12 mouse cellular contexts compared by ENCODE assay signal in genomic region chr13:113495595-113496285, GRCm38 (mm10).
DNase-seq lines count a peak whose midpoint lies in the region; ATAC-seq and TF ChIP-seq lines count a peak whose summit lies in the region.
"Had no signal": no experiment of that assay in that cellular context is flagged by ENCODE, and none has a peak within 500 bp of the region (broad histone marks: within the 10 kb centered on the region; RNA-seq: fewer than 3 reads in every experiment).

No protein-coding gene starts in this region.

- WGBS in forebrain, postnatal 0 days = 58% methylated on average over 5 of the region's 5 CpGs
- WGBS in forebrain, embryonic 15.5 days = 66% methylated on average over 5 of the region's 5 CpGs
- 55% methylated on average over 5 of the region's 5 CpGs for WGBS in kidney, embryonic 16.5 days

- no peak overlapping the region for H3K27ac ChIP-seq in forebrain, postnatal 0 days (ENCODE audit: low read depth, low read length)
- no peak overlapping the region for H3K27ac ChIP-seq in forebrain, embryonic 15.5 days (replicated peaks)
- H3K27ac ChIP-seq in kidney, embryonic 16.5 days (ENCODE audit: low read length) = peak overlapping the region; percentile 69; the same call in 1 of the 2 replicates
- H3K27ac ChIP-seq: embryonic facial prominence, embryonic 13.5 days; midbrain, embryonic 15.5 days had no signal

- H3K9ac ChIP-seq in forebrain, postnatal 0 days = no peak overlapping the region
- H3K9ac ChIP-seq in forebrain, embryonic 15.5 days (replicated peaks) = no peak overlapping the region
- no peak overlapping the region for H3K9ac ChIP-seq in kidney, embryonic 16.5 days (replicated peaks; ENCODE audit: low read length)
- H3K9ac ChIP-seq: embryonic facial prominence, embryonic 13.5 days; liver, postnatal 0 days; midbrain, embryonic 15.5 days had no signal

- H3K4me1 ChIP-seq in forebrain, postnatal 0 days (ENCODE audit: insufficient read depth) = no peaks in the 10 kb centered on the region
- H3K4me1 ChIP-seq in forebrain, embryonic 15.5 days = no peaks in the 10 kb centered on the region
- peaks cover 20% of the 10 kb centered on the region for H3K4me1 ChIP-seq in kidney, embryonic 16.5 days (ENCODE audit: insufficient read depth, low read length)
- H3K4me1 ChIP-seq: midbrain, embryonic 15.5 days had no signal

- TF ChIP-seq CTCF in forebrain, postnatal 0 days (IDR thresholded peaks at IDR 0.05; ENCODE audit: low read depth) = no peak

- H3K36me3 ChIP-seq in forebrain, postnatal 0 days (ENCODE audit: insufficient read depth) = no peaks in the 10 kb centered on the region
- no peaks in the 10 kb centered on the region for H3K36me3 ChIP-seq in forebrain, embryonic 15.5 days
- H3K36me3 ChIP-seq in kidney, embryonic 16.5 days (ENCODE audit: insufficient read depth, low read length) = no peaks in the 10 kb centered on the region
- H3K36me3 ChIP-seq: embryonic facial prominence, embryonic 13.5 days; midbrain, embryonic 15.5 days had no signal

- DNase-seq in forebrain, postnatal 0 days = peak; percentile 19
- DNase-seq in kidney, adult 9 months = peak; percentile 26
- no peak for DNase-seq in kidney, adult 18-20 months
- DNase-seq in lung, postnatal 36 days = peak; percentile 87
- DNase-seq in spleen, adult 18-20 months = no peak
- DNase-seq: cerebellum, adult 9-11 months; liver, postnatal 0 days had no signal

- H3K9me3 ChIP-seq in forebrain, postnatal 0 days (ENCODE audit: low read length) = no peaks in the 10 kb centered on the region
- no peaks in the 10 kb centered on the region for H3K9me3 ChIP-seq in forebrain, embryonic 15.5 days
- H3K9me3 ChIP-seq in kidney, embryonic 16.5 days (ENCODE audit: low read length) = no peaks in the 10 kb centered on the region
- H3K9me3 ChIP-seq: embryonic facial prominence, embryonic 13.5 days; midbrain, embryonic 15.5 days had no signal

- ATAC-seq in forebrain, postnatal 0 days = 0 out of 2 replicates have a peak, but pooled peaks have one; percentile 16
- no peak for ATAC-seq in forebrain, embryonic 15.5 days (replicated peaks)
- ATAC-seq in kidney, embryonic 16.5 days (ENCODE audit: low FRiP score, low TSS enrichment) = no peak
- no peak for ATAC-seq in granulocyte monocyte progenitor cell, adult 5-6 weeks (replicated peaks; ENCODE audit: poor library complexity, severe bottlenecking)
- ATAC-seq: liver, postnatal 0 days; midbrain, embryonic 15.5 days had no signal

- H3K4me2 ChIP-seq in forebrain, postnatal 0 days (ENCODE audit: low read depth) = no peak overlapping the region
- H3K4me2 ChIP-seq in forebrain, embryonic 15.5 days (replicated peaks) = no peak overlapping the region
- no peak overlapping the region for H3K4me2 ChIP-seq in kidney, embryonic 16.5 days (replicated peaks; ENCODE audit: low read depth, low read length)
- H3K4me2 ChIP-seq: embryonic facial prominence, embryonic 13.5 days; midbrain, embryonic 15.5 days had no signal

- H3K27me3 ChIP-seq in forebrain, postnatal 0 days (ENCODE audit: insufficient read depth, low read length) = no peaks in the 10 kb centered on the region
- no peaks in the 10 kb centered on the region for H3K27me3 ChIP-seq in forebrain, embryonic 15.5 days
- no peaks in the 10 kb centered on the region for H3K27me3 ChIP-seq in kidney, embryonic 16.5 days (ENCODE audit: insufficient read depth, low read length)
- H3K27me3 ChIP-seq: embryonic facial prominence, embryonic 13.5 days; midbrain, embryonic 15.5 days had no signal

- H3K4me3 ChIP-seq in forebrain, postnatal 0 days (ENCODE audit: low read depth, low read length) = no peak overlapping the region
- H3K4me3 ChIP-seq in forebrain, embryonic 15.5 days = no peak overlapping the region
- H3K4me3 ChIP-seq in kidney, embryonic 16.5 days (ENCODE audit: low read length) = no peak overlapping the region
- H3K4me3 ChIP-seq: embryonic facial prominence, embryonic 13.5 days; midbrain, embryonic 15.5 days had no signal

Comparison
In these comparisons a context has a peak if more than half of its experiments do, and no peak if none do; other contexts are left out.
1. DNase-seq: peak in forebrain, postnatal 0 days (single experiment), kidney, adult 9 months (single experiment) and lung, postnatal 36 days (single experiment); none in kidney, adult 18-20 months (single experiment) and spleen, adult 18-20 months (0 of 2).